Mouse (Mus musculus) cerebellum, adult 11-12 months (tissue): ENCODE results near the gene Setd1b.

ENCODE experiments used
- DNase-seq: peaks from one replicate; pipeline ENCODE4 v3.0.0; 2022

The Setd1b gene

DNA sequence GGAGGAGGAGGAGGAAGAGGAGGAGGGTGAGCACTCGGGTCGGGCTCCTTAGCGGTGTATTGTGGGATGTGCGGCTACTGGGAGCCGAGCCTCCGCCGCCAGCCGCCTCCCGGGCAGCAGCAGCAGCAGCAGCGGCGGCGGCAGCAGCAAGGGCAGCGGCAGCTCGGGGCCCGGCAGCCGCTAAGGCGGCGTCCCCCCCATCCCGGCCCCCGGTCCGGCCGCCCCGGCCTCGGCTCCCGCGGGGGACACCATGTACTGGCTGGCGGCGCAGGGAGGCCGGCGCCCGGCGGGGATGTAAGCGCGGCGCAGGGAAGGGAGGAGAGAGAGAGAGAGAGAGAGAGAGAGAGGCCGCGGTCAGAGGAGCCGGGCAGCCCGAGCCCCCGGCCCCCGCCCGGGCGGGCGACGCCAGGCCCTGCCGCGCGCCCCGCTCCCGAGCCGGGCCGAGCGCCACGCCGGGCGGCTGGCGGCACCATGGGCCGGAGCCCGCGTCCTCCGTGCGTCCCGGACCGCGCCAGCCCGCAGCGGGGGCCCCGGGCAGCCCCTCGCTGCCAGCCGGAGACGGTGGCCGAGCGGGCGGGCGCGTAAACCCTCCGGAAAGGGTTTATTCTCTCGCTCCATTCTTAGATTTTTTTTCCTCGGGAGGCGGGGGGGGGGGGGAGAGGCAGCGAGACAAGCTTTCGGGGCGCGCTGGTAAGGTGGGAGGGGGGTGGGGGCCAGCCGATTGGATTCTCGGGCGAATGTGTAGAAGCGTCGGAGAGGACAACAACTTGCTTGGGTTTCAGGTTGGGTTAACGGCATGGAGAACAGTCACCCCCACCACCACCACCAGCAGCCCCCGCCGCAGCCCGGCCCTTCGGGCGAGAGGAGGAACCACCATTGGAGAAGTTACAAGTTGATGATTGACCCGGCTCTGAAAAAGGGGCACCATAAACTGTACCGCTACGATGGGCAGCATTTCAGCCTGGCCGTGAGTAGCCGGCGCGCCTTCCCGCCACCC, at the start of gene Setd1b:
Gene Setd1b, plus strand, starts transcription at position 33 of the 997 bp plus-strand sequence.
- peak; percentile 72 for DNase-seq

- no peak for DNase-seq
Measured at GRCm38 (mm10) chr5:123093077-123093633, 48.8 kb upstream of the Setd1b start.

DNA sequence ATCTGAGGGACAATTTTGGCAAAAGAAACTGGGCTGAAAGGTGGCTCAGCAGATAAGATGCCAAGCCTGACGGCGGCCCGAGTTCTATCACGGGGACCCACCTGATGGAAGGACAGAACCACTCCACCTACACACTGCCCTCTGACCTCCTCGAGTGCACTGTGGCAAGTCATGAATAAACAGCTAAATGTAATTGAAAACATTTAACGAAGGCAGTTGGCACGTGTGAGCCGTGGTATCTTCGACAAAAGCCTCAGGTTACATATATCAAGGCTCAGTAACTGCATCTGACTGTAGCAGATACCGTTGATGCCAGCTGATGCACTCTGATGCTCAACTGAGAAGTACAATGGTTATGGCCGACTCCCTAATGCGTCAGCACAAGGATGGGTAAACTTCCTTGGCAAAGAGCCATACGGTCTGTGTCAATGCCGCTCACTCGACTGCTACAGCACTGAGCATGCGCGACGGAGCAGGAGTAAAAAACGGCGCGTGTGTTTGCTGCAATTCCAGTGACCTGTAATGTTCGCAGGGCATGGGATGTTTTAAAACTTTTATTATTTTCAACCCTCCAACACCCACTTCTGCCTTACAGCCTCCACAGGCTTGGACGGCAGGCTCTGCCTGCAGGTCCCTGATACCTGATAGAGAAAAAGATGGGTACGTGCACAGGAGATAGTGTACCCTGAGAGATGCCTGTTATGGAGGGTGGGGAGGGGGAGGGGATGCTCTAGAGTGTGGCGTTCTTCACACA, 47.6 kb upstream of the Setd1b start:
- no peak for DNase-seq

DNA sequence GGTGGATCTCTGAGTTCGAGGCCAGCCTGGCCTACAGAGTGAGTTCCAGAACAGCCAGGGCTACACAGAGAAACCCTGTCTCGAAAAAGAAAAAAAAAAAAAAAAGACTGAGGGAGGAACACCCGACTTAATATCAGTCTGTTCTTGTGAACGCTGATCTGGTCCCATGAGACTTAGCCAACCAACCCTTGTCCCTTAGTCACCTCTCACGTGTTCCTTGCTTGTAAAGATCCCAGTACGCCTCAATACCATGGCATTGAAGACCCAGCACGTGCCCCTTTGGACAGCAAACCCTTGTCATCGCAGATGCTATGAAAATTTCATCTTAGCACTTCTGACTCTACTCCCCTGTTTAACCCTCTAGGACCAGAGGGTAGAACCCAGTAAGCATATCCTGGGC, 45.7 kb upstream of the Setd1b start:
- no peak for DNase-seq

GRCm38 (mm10) chr5:123098487-123098886, 43.5 kb upstream of the Setd1b start:
- no peak for DNase-seq

- no peak for DNase-seq
Measured at GRCm38 (mm10) chr5:123102376-123102775, 39.6 kb upstream of the Setd1b start.

DNA sequence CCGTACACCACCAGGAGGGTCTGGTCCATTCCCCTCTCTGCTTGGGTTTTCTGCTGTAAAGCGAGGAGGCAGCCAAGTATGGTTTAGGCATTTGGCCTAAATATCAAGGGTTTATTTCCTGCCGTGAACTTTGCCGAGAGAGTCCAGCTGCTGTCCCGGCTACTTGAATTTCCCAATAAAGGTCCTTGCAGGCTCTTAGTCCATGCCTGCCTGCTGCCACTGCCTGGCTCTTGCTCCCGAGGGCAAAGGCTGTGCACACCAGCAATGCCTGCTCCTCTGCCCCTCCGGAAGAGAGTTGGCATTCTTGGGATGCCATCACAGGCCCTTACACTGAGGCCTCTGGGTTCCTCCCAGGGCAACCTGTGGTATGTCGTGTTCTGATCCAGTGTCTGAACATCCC, 38.4 kb upstream of the Setd1b start:
- no peak for DNase-seq

- no peak for DNase-seq
Measured at GRCm38 (mm10) chr5:123104769-123105168, 37.2 kb upstream of the Setd1b start.

- peak; percentile 63 for DNase-seq
Measured at GRCm38 (mm10) chr5:123109452-123110203, 32.4 kb upstream of the Setd1b start.

GRCm38 (mm10) chr5:123110296-123110721, 31.7 kb upstream of the Setd1b start:
- no peak for DNase-seq

DNA sequence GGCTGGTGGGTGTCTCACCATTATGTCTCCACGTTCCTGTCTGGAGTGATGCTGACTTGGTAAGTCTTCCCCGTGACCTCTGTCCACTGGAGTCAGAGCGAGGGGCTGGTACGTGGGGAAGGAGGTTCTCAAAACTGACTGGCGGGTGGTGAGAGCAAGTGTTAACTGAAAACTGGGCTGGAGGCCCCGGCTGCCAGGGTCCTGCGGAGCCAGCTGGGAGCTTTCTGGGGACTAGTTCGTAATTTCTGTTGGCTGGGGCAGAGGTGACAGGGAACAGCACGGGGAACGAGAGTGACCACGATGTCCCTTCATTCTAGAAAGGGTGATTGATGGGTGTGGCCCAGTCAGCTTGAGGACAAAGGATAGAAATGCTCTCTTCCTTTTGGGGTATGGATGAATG, 27.9 kb upstream of the Setd1b start:
- DNase-seq = no peak

- DNase-seq = no peak
Measured at GRCm38 (mm10) chr5:123114924-123115323, 27.1 kb upstream of the Setd1b start.

DNA sequence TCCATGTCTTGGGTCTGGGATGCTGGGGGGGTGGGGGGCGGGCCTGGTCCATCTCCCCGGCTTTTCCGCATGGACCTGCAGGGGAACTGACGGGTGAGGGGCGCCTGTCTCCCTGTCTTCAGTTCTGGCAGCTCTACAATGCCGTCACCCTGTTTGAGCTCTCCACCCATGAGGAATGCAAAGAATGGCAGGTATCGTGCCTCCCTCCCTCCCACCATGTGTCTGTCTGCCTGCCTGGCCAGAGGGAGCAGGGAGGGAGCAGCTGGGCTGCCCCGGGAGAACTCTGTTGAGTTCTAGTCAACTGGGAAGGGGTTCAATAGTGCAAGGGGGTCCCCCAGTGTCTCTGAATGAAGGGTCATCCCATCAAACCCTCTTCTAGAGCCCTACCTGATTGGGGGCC, 25.9 kb upstream of the Setd1b start:
- DNase-seq = no peak

DNA sequence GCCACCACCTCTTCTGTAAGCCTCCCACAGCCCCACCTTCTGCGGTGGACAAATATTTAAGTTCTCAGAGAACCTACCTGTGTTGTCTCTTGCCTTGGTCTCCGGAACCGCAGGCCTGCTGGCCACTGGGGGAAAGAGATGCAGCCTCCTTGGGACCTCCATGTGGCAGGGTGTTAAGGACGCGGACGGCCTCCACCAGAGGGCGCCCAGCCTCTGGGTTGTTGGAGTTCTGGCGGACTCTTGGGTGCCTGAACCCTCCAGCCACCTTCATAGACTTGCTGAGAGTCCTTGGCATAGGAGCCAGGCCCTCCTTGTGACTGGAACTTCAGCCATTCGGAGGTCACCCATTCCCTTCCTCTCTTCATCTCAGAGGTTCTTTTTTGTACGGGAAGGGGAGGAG, 24.7 kb upstream of the Setd1b start:
- peak; percentile 65 for DNase-seq

DNA sequence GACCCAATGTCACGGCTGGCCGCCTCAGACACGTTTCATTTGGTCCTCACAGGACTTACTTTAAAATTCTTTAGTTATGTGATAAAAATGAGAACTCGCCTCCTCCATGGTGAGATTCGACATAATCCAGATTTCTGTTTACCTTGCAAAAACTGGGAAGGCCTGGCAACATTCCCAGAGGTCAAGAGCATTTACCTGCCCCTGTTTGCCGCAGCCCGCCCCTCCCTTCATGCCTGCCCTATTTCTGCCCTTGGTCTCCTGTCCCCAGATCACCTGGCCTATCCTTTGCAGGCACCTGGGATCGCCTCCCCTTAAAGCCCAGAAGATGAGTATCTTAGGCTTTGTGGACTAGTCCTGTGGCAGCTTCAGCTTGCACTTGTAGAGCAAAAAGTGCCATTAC, 24.2 kb upstream of the Setd1b start:
- DNase-seq = no peak

GRCm38 (mm10) chr5:123118826-123119225, 23.2 kb upstream of the Setd1b start:
- DNase-seq = no peak

- no peak for DNase-seq
Measured at GRCm38 (mm10) chr5:123120624-123121215, 21.3 kb upstream of the Setd1b start.

DNA sequence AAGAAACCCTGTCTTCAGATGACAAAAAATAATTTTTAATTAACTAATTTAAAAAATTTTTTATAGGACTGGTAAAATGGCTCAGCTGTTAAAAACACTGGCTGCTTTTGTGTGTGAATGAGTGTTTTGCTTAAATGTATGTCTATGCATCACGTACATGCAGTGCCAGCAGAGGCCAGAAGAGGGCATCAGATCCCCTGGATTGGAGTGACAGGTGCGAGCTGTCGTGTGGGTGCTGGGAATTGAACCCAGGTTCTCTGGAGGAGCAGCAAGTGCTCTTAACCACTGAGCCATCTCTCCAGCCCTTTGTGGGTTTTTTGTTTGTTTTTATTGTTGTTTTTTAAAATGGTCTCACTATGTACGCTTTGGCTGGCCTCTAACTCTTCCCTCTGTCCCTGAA, 19.8 kb upstream of the Setd1b start:
- DNase-seq = no peak

DNA sequence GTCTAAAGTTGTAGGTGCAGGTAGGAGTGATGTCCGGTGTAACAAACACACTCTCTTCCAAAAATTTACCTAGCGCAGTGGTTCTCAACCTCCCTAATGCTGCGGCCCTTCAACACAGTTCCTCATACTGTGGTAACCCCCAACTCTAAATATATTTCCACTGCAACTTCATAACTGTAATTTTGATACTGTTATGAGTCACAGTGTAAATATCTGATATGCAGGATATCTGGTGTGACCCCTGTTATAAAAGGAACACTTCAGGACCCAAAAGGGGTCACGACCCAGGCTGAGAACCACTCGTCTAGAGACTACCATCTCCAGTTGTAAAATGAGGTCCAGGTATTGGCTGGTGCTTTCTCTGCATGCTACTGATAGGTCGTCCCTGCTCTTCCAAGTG, 16.9 kb upstream of the Setd1b start:
- no peak for DNase-seq

- DNase-seq = peak; percentile 8
Measured at GRCm38 (mm10) chr5:123125638-123126406, 16.2 kb upstream of the Setd1b start.

- no peak for DNase-seq
Measured at GRCm38 (mm10) chr5:123127031-123127430, 15.0 kb upstream of the Setd1b start.
